Mouse (Mus musculus) CH12.LX (cell line): ENCODE results near the gene Usmg5. TPM values are rescaled to one million over a fixed set of nuclear protein-coding genes. Genes with fewer than 3 reads are reported as not detected.

Source experiments
- DNase-seq: peaks from one replicate; pipeline ENCODE4 v3.0.0-alpha.2; 2013; ENCODE audit errors: extremely low read depth
- H3K27ac ChIP-seq: 2 replicates; pipeline ENCODE4 v1.5.1; 2012; ENCODE audit warnings: low read depth, mild to moderate bottlenecking, control low read depth, moderate library complexity; ENCODE audit not compliant: insufficient read depth
- H3K27me3 ChIP-seq: replicated peaks from 2 replicates; pipeline ENCODE3; 2012; ENCODE audit warnings: inconsistent platforms
- H3K36me3 ChIP-seq, 2 experiments: replicated peaks in 1 of 2; 2 replicates each; pipeline versions ENCODE3 to v1.6.1; 2012; ENCODE audit warnings: inconsistent platforms in 1 of 2, low read length in 1 of 2, mild to moderate bottlenecking in 1 of 2, mixed read lengths in 1 of 2, moderate library complexity in 1 of 2; ENCODE audit not compliant: control insufficient read depth in 1 of 2, insufficient read depth in 1 of 2
- H3K4me1 ChIP-seq, 2 experiments: 2 replicates each; pipeline ENCODE4 v1.6.1; 2012; ENCODE audit warnings: inconsistent platforms in 1 of 2, moderate library complexity in 1 of 2; ENCODE audit not compliant: insufficient read depth in 2 of 2, control insufficient read depth in 1 of 2
- H3K4me2 ChIP-seq: 2 replicates; pipeline ENCODE4 v1.6.1; 2012; ENCODE audit warnings: low read depth, mild to moderate bottlenecking, control low read depth; ENCODE audit not compliant: poor library complexity, insufficient read depth, severe bottlenecking
- H3K4me3 ChIP-seq, 3 experiments: fragments of 150-350 bp in 1 of 3; sonication (generic) in 1 of 3; replicated peaks in 1 of 3; 2 replicates each; pipeline versions ENCODE3 to v1.5.1; 2011 to 2012; ENCODE audit warnings: low read depth in 2 of 3, low read length in 2 of 3, mild to moderate bottlenecking in 2 of 3, moderate library complexity in 2 of 3, control low read depth in 1 of 3, improper control_type of control experiment in 1 of 3, inconsistent platforms in 1 of 3, mixed read lengths in 1 of 3; ENCODE audit not compliant: poor library complexity in 1 of 3
- H3K79me2 ChIP-seq: replicated peaks from 2 replicates; pipeline ENCODE4 v1.6.1; 2012; ENCODE audit warnings: mild to moderate bottlenecking, moderate library complexity; ENCODE audit not compliant: control insufficient read depth, poor library complexity, insufficient read depth, severe bottlenecking; ENCODE audit errors: extremely low read depth
- H3K9ac ChIP-seq: 2 replicates; pipeline ENCODE4 v1.6.1; 2012; ENCODE audit warnings: low read depth, mild to moderate bottlenecking, control low read depth, moderate library complexity; ENCODE audit not compliant: insufficient read depth
- H3K9me3 ChIP-seq: replicated peaks from 2 replicates; pipeline ENCODE3; 2012; ENCODE audit warnings: low read length, inconsistent platforms, mixed read lengths
- CHD1 ChIP-seq: IDR thresholded peaks from 2 replicates; pipeline ENCODE4 v1.6.1; 2012; ENCODE audit warnings: low read depth, low read length, improper control_type of control experiment, inconsistent platforms
- CHD2 ChIP-seq: IDR thresholded peaks from 2 replicates; pipeline ENCODE4 v1.6.1; 2011; ENCODE audit warnings: low read length, improper control_type of control experiment
- CTCF ChIP-seq, 2 experiments: IDR thresholded peaks in 1 of 2; conservative IDR thresholded peaks in 1 of 2; 2 replicates each; pipeline ENCODE4 v1.5.1; 2011 to 2012; ENCODE audit warnings: low read depth in 2 of 2, low read length in 2 of 2, improper control_type of control experiment in 1 of 2, inconsistent platforms in 1 of 2, mild to moderate bottlenecking in 1 of 2, moderate library complexity in 1 of 2
- E2F4 ChIP-seq: IDR thresholded peaks from 2 replicates; pipeline ENCODE4 v1.6.1; 2011; ENCODE audit warnings: low read depth, low read length, improper control_type of control experiment; ENCODE audit not compliant: insufficient replicate concordance
- ELF1 ChIP-seq: IDR thresholded peaks from 2 replicates; pipeline ENCODE4 v1.6.1; 2014; ENCODE audit warnings: low read depth, mild to moderate bottlenecking, inconsistent platforms, low read length, improper control_type of control experiment
- EP300 ChIP-seq: IDR thresholded peaks from 2 replicates; pipeline ENCODE4 v1.6.1; 2011; ENCODE audit warnings: low read length, improper control_type of control experiment
- ETS1 ChIP-seq: conservative IDR thresholded peaks from 2 replicates; pipeline ENCODE4 v1.6.1; 2012; ENCODE audit warnings: low read depth, mild to moderate bottlenecking, inconsistent platforms, low read length, improper control_type of control experiment, moderate library complexity
- GABPA ChIP-seq: IDR thresholded peaks from 2 replicates; pipeline ENCODE4 v1.6.1; 2012; ENCODE audit warnings: low read depth, low read length, improper control_type of control experiment, inconsistent platforms; ENCODE audit not compliant: insufficient replicate concordance
- HCFC1 ChIP-seq: IDR thresholded peaks from 2 replicates; pipeline ENCODE4 v1.6.1; 2012; ENCODE audit warnings: low read depth, mild to moderate bottlenecking, inconsistent platforms, low read length, improper control_type of control experiment
- IRF4 ChIP-seq: IDR thresholded peaks from 2 replicates; pipeline ENCODE4 v1.6.1; 2014; ENCODE audit warnings: low read depth, mild to moderate bottlenecking, inconsistent platforms, low read length, improper control_type of control experiment
- JUND ChIP-seq: conservative IDR thresholded peaks from 2 replicates; pipeline ENCODE4 v1.6.1; 2011; ENCODE audit warnings: low read depth, low read length, improper control_type of control experiment
- KAT2A ChIP-seq: IDR thresholded peaks from 2 replicates; pipeline ENCODE4 v1.6.1; 2012; ENCODE audit warnings: low read length, improper control_type of control experiment, inconsistent platforms; ENCODE audit not compliant: insufficient replicate concordance
- MAX ChIP-seq: IDR thresholded peaks from 2 replicates; pipeline ENCODE4 v1.6.1; 2011; ENCODE audit warnings: low read length, improper control_type of control experiment
- MAZ ChIP-seq: IDR thresholded peaks from 2 replicates; pipeline ENCODE4 v1.6.1; 2012; ENCODE audit warnings: low read depth, mild to moderate bottlenecking, inconsistent platforms, low read length, improper control_type of control experiment, moderate library complexity
- MXI1 ChIP-seq: IDR thresholded peaks from 2 replicates; pipeline ENCODE4 v1.6.1; 2011; ENCODE audit warnings: mild to moderate bottlenecking, low read depth, low read length, improper control_type of control experiment
- MYC ChIP-seq: IDR thresholded peaks from 2 replicates; pipeline ENCODE4 v1.6.1; 2011; ENCODE audit warnings: low read depth, mild to moderate bottlenecking, improper control_type of control experiment, low read length
- NELFE ChIP-seq: IDR thresholded peaks from 2 replicates; pipeline ENCODE4 v1.6.1; 2011; ENCODE audit warnings: low read depth, low read length, improper control_type of control experiment
- NRF1 ChIP-seq: IDR thresholded peaks from 2 replicates; pipeline ENCODE4 v1.6.1; 2014; ENCODE audit warnings: low read depth, mild to moderate bottlenecking, inconsistent platforms, low read length, improper control_type of control experiment, moderate library complexity
- POLR2AphosphoS2 ChIP-seq: IDR thresholded peaks from 2 replicates; pipeline ENCODE4 v1.6.1; 2011; ENCODE audit warnings: low read depth, low read length, improper control_type of control experiment
- RAD21 ChIP-seq: IDR thresholded peaks from 2 replicates; pipeline ENCODE4 v1.6.1; 2011; ENCODE audit warnings: low read depth, mild to moderate bottlenecking, low read length, improper control_type of control experiment, moderate library complexity
- RCOR1 ChIP-seq: conservative IDR thresholded peaks from 2 replicates; pipeline ENCODE4 v1.6.1; 2012; ENCODE audit warnings: low read depth, mild to moderate bottlenecking, inconsistent platforms, low read length, improper control_type of control experiment
- SIN3A ChIP-seq: IDR thresholded peaks from 2 replicates; pipeline ENCODE4 v1.6.1; 2012; ENCODE audit warnings: low read length, improper control_type of control experiment, inconsistent platforms
- SMC3 ChIP-seq: IDR thresholded peaks from 2 replicates; pipeline ENCODE4 v1.6.1; 2011; ENCODE audit warnings: low read depth, low read length, improper control_type of control experiment
- TBP ChIP-seq: conservative IDR thresholded peaks from 2 replicates; pipeline ENCODE4 v1.6.1; 2011; ENCODE audit warnings: low read depth, low read length, improper control_type of control experiment
- UBTF ChIP-seq: IDR thresholded peaks from 2 replicates; pipeline ENCODE4 v1.6.1; 2012; ENCODE audit warnings: low read depth, mild to moderate bottlenecking, inconsistent platforms, low read length, improper control_type of control experiment, moderate library complexity
- USF1 ChIP-seq: IDR thresholded peaks from 2 replicates; pipeline ENCODE4 v1.6.1; 2014; ENCODE audit warnings: low read depth, mild to moderate bottlenecking, inconsistent platforms, low read length, improper control_type of control experiment
- USF2 ChIP-seq: conservative IDR thresholded peaks from 2 replicates; pipeline ENCODE4 v1.6.1; 2011; ENCODE audit warnings: low read depth, low read length, improper control_type of control experiment
- ZC3H11A ChIP-seq: IDR thresholded peaks from 2 replicates; pipeline ENCODE4 v1.6.1; 2012; ENCODE audit warnings: low read depth, mild to moderate bottlenecking, inconsistent platforms, low read length, improper control_type of control experiment
- ZKSCAN1 ChIP-seq: IDR thresholded peaks from 2 replicates; pipeline ENCODE4 v1.6.1; 2012; ENCODE audit warnings: low read depth, inconsistent platforms, low read length, improper control_type of control experiment, borderline replicate concordance
- ZNF384 ChIP-seq: IDR thresholded peaks from 2 replicates; pipeline ENCODE4 v1.6.1; 2012; ENCODE audit warnings: low read depth, low read length, improper control_type of control experiment, inconsistent platforms
- dilution Hi-C: fragments of 300-500 bp; cut with MboI; formaldehyde crosslinking; loops from 2 replicates; pipeline ENCODE4 v1.14.3; 2020; ENCODE audit warnings: low sequenced_read_pairs; ENCODE audit not compliant: extremely low pct_unique_long_range_greater_than_20kb, extremely low pct_ligation_motif_present
- in situ Hi-C: fragments of 300-500 bp; cut with MboI; formaldehyde crosslinking; loops from 3 replicates; pipeline ENCODE4 v1.14.3; 2019; ENCODE audit warnings: low sequenced_read_pairs, low pct_ligation_motif_present, low pct_unique_long_range_greater_than_20kb, mixed read lengths
- polyA plus RNA-seq: library from polyadenylated mRNA; unstranded; fragments of >175 nt; gene quantifications from 2 replicates; pipeline ENCODE4 v1.2.1, GENCODE M21; 2012; ENCODE audit warnings: low read depth; ENCODE audit not compliant: insufficient read length
- total RNA-seq, 2 experiments: library from RNA; depleted of rRNA; stranded (reverse); fragments of 300-350 nt in 1 of 2; fragments of >200 nt in 1 of 2; gene quantifications; 2 replicates each; pipeline ENCODE4 v1.2.3; 2012 to 2014

The Usmg5 gene
- total and polyA plus RNA-seq, 3 experiments, result 226 to 674 (median 646) TPM

DNA sequence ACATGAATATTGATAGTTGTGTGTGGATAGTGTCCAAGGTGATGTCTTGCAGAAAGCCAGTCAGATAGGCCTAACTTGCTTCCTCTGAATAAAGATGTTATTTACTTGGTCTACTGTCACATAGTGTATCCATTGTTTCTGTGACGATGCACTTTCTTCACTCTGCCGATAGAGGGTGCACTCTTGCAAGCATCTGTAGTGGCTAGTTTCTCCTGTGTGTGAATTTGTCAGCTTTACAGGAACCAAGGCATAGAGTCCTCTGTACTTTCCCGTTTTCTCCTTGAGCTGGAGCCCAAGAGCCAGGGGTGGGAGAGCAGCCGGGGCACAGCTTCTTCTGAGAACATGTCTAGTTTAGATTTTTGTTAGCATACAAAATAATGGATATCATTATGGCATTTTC, 30.6 kb upstream of the Usmg5 start:
- in situ Hi-C loops (no loop called here), dilution Hi-C loops (no loop called here)
- Histone ChIP-seq H3K4me2 (no peak overlapping the region), H3K27me3 (no peaks in the 10 kb centered on the region), H3K79me2 (no peaks in the 10 kb centered on the region), H3K4me1 (no peaks in the 10 kb centered on the region), H3K27ac (no peak overlapping the region), H3K36me3 (peaks cover 74 to 90% of the 10 kb centered on the region in 2 experiments), H3K9me3 (no peaks in the 10 kb centered on the region), H3K9ac (no peak overlapping the region), H3K4me3 (no peak overlapping the region)
- TF ChIP-seq ZNF384 (no peak), CHD2 (no peak), KAT2A (no peak), USF2 (no peak), CTCF (conservative IDR thresholded peaks at IDR 0.05 in 1 of 2, IDR thresholded peaks at IDR 0.05 in 1 of 2; ENCODE audit: low read depth in 2 of 2, low read length in 2 of 2) (peak; percentile 95 to 98), EP300 (no peak), GABPA (no peak), JUND (no peak), ETS1 (no peak), SMC3 (peak; percentile 89), RCOR1 (no peak), SIN3A (no peak), IRF4 (no peak), NRF1 (no peak), MYC (no peak), RAD21 (peak; percentile 88), TBP (no peak), USF1 (no peak), HCFC1 (no peak), E2F4 (no peak), ZC3H11A (peak; percentile 42; the same call in 1 of the 2 replicates)
- peak; percentile 52 for DNase-seq

DNA sequence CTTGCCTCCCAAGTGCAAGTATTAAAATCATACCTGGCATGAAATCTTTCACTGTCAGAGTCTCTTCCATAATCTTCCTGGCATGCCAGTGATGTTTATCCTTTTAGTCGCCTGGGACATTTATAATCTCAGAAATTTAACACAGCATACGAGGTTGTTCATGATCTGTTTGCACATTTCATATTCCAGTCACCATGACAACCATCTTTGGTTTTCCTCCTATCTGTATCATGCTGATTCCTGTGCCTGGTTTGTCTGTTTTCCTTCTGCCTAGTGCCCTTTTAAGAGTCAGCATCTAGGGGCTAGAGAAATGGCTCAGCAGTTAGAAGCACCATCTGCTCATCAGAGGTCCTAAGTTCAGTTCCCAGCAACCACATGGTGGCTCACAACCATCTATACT, 28.2 kb upstream of the Usmg5 start:
- DNase-seq, result no peak
- no peak overlapping the region for H3K27ac ChIP-seq
- no peaks in the 10 kb centered on the region for H3K79me2 ChIP-seq
- dilution Hi-C loops, result no loop called here
- no peaks in the 10 kb centered on the region for H3K27me3 ChIP-seq
- H3K9me3 ChIP-seq, result no peaks in the 10 kb centered on the region
- H3K36me3 ChIP-seq, result peaks cover 64 to 87% of the 10 kb centered on the region in 2 experiments
- H3K9ac ChIP-seq, result no peak overlapping the region
- H3K4me3 ChIP-seq, result no peak overlapping the region
- no peak overlapping the region for H3K4me2 ChIP-seq
- no peaks in the 10 kb centered on the region for H3K4me1 ChIP-seq
- TF ChIP-seq POLR2AphosphoS2, result no peak
- TF ChIP-seq MAX, result no peak
- TF ChIP-seq USF1, result no peak
- no peak for TF ChIP-seq MYC
- TF ChIP-seq SIN3A, result no peak
- TF ChIP-seq ZKSCAN1, result no peak
- no peak for TF ChIP-seq ZNF384
- no peak for TF ChIP-seq TBP
- TF ChIP-seq CHD2, result no peak
- TF ChIP-seq NELFE, result no peak
- no peak for TF ChIP-seq MXI1
- no peak for TF ChIP-seq USF2
- TF ChIP-seq ZC3H11A, result no peak
- TF ChIP-seq CHD1, result no peak
- no peak for TF ChIP-seq ELF1
- TF ChIP-seq KAT2A, result no peak
- TF ChIP-seq UBTF, result no peak
- TF ChIP-seq MAZ, result no peak
- TF ChIP-seq, all 38 proteins: peak for 0
- in situ Hi-C loops, result loop anchor here (10.0 kb wide), 1 partner anchor 46 kb away; no protein-coding TSS in a partner anchor
